Mouse (Mus musculus) heart, adult 2 months (tissue): ENCODE results near the gene Armc2.

Experiments
- CTCF ChIP-seq: fragments of 200-600 bp; IDR thresholded peaks from 2 replicates; pipeline ENCODE4 v1.8.1; 2022; ENCODE audit warnings: antibody characterized with exemption, mild to moderate bottlenecking, moderate library complexity
- EP300 ChIP-seq: fragments of 200-500 bp; IDR thresholded peaks from 2 replicates; pipeline ENCODE4 v1.6.1; 2011; ENCODE audit warnings: low read depth, low read length, control low read depth; ENCODE audit not compliant: insufficient read depth
- POLR2A ChIP-seq: fragments of 200-500 bp; IDR thresholded peaks from 2 replicates; pipeline ENCODE4 v1.6.1; 2011; ENCODE audit warnings: mild to moderate bottlenecking, low read depth, low read length, control low read depth; ENCODE audit not compliant: insufficient read depth

- TF ChIP-seq POLR2A (no peak), EP300 (no peak), CTCF (no peak)
These were observed 46.2 kb upstream of the Armc2 start for GRCm38 (mm10) chr10:42064446-42064845.
